Mouse (Mus musculus) heart, embryonic 16.5 days (tissue): ENCODE data around the gene Pop4. TPM values are rescaled to one million over a fixed set of nuclear protein-coding genes. Genes with fewer than 3 reads are reported as not detected.

Experiments used
- ATAC-seq: fragments of 200-750 bp; cut with Nextera tagmentation; replicated peaks from 2 replicates; pipeline ENCODE4 v1.8.0; 2017; ENCODE audit warnings: moderate number of reproducible peaks; ENCODE audit not compliant: insufficient read depth, low FRiP score; ENCODE audit errors: extremely low read depth
- H3K27ac ChIP-seq: fragments of 300-500 bp; sonication (generic); 2 replicates; pipeline ENCODE4 v1.5.1; 2014; ENCODE audit warnings: mild to moderate bottlenecking, low read length, control low read depth, moderate library complexity
- H3K27me3 ChIP-seq: fragments of 300-500 bp; sonication (generic); 2 replicates; pipeline ENCODE4 v1.6.1; 2014; ENCODE audit warnings: low read length, mixed read lengths; ENCODE audit not compliant: control insufficient read depth, insufficient read depth
- H3K36me3 ChIP-seq: fragments of 300-500 bp; sonication (generic); 2 replicates; pipeline ENCODE4 v1.6.1; 2014; ENCODE audit not compliant: control insufficient read depth, insufficient read depth
- H3K4me1 ChIP-seq: fragments of 300-500 bp; sonication (generic); 2 replicates; pipeline ENCODE4 v1.6.1; 2014; ENCODE audit warnings: low read length, mixed read lengths; ENCODE audit not compliant: control insufficient read depth, insufficient read depth
- H3K4me2 ChIP-seq: fragments of 300-500 bp; sonication (generic); 2 replicates; pipeline ENCODE4 v1.6.1; 2014; ENCODE audit warnings: low read depth, mild to moderate bottlenecking, control low read depth, low read length
- H3K4me3 ChIP-seq: fragments of 300-500 bp; sonication (generic); 2 replicates; pipeline ENCODE4 v1.5.1; 2014; ENCODE audit warnings: mild to moderate bottlenecking, control low read depth, low read length
- H3K9ac ChIP-seq: fragments of 300-500 bp; sonication (generic); 2 replicates; pipeline ENCODE4 v1.6.1; 2014; ENCODE audit warnings: low read length, control low read depth
- H3K9me3 ChIP-seq: fragments of 300-500 bp; sonication (generic); replicated peaks from 2 replicates; pipeline ENCODE4 v1.6.1; 2016; ENCODE audit warnings: low read length; ENCODE audit not compliant: control insufficient read depth
- WGBS: fragments of 180-500 bp; shearing (Covaris S2); extraction: QIAGEN DNeasy Blood & Tissue Kit; methylation state at CpG from one replicate; pipeline ENCODE4 v1.1.7; 2014; 5-methylcytosine and 5-hydroxymethylcytosine counted together
- polyA plus RNA-seq: library from polyadenylated mRNA; unstranded; fragments of >200 nt; fragmentation: Nextera tagmentation; extraction: Ambion mirVana; gene quantifications from 2 replicates; pipeline ENCODE4 v1.2.1, GENCODE M21; 2015

The Pop4 gene
- polyA plus RNA-seq, 1 experiment from 2014 or later: 41.2 TPM

- Histone ChIP-seq H3K27ac (no peak overlapping the region), H3K4me1 (peaks cover 3% of the 10 kb centered on the region; the same call in 1 of the 2 replicates), H3K27me3 (no peaks in the 10 kb centered on the region), H3K4me3 (no peak overlapping the region), H3K9ac (no peak overlapping the region), H3K9me3 (no peaks in the 10 kb centered on the region), H3K4me2 (no peak overlapping the region), H3K36me3 (no peaks in the 10 kb centered on the region)
- ATAC-seq: no peak
Observed at GRCm38 (mm10) chr7:38253441-38253840, 17.8 kb downstream of the Pop4 start.

GRCm38 (mm10) chr7:38251494-38252216 is 19.6 kb downstream of the Pop4 start:
- 0 out of 2 replicates have a peak, but pooled peaks have one; percentile 37 for ATAC-seq
- no peak overlapping the region for H3K9ac ChIP-seq
- H3K27me3 ChIP-seq: no peaks in the 10 kb centered on the region
- H3K4me3 ChIP-seq: no peak overlapping the region
- H3K27ac ChIP-seq: peak overlapping the region; percentile 33
- peaks cover 3% of the 10 kb centered on the region; the same call in 1 of the 2 replicates for H3K4me1 ChIP-seq
- WGBS: 32% methylated on average over 5 of the region's 5 CpGs
- H3K4me2 ChIP-seq: no peak overlapping the region
- no peaks in the 10 kb centered on the region for H3K36me3 ChIP-seq
- no peaks in the 10 kb centered on the region for H3K9me3 ChIP-seq

GRCm38 (mm10) chr7:38242417-38242816 is 28.8 kb downstream of the Pop4 start:
- Histone ChIP-seq H3K36me3 (no peaks in the 10 kb centered on the region), H3K27ac (no peak overlapping the region), H3K4me3 (no peak overlapping the region), H3K4me2 (no peak overlapping the region), H3K9me3 (no peaks in the 10 kb centered on the region), H3K9ac (no peak overlapping the region), H3K4me1 (no peaks in the 10 kb centered on the region), H3K27me3 (peaks cover 2% of the 10 kb centered on the region; the same call in 1 of the 2 replicates)
- WGBS: 74% methylated on average over 4 of the region's 4 CpGs
- ATAC-seq: no peak

- Histone ChIP-seq H3K9me3 (no peaks in the 10 kb centered on the region), H3K27ac (no peak overlapping the region), H3K4me1 (no peaks in the 10 kb centered on the region), H3K9ac (no peak overlapping the region), H3K27me3 (peaks cover 2% of the 10 kb centered on the region; the same call in 1 of the 2 replicates), H3K4me3 (no peak overlapping the region), H3K36me3 (no peaks in the 10 kb centered on the region), H3K4me2 (no peak overlapping the region)
- no peak for ATAC-seq
Observed at GRCm38 (mm10) chr7:38237140-38237539, 34.1 kb downstream of the Pop4 start.

- H3K27me3 ChIP-seq: peaks cover 2% of the 10 kb centered on the region; the same call in 1 of the 2 replicates
- 41% methylated on average over 11 of the region's 11 CpGs for WGBS
- H3K27ac ChIP-seq: no peak overlapping the region
- no peaks in the 10 kb centered on the region for H3K36me3 ChIP-seq
- H3K9me3 ChIP-seq: no peaks in the 10 kb centered on the region
- no peak overlapping the region for H3K4me2 ChIP-seq
- ATAC-seq: no peak
- no peak overlapping the region for H3K9ac ChIP-seq
- H3K4me3 ChIP-seq: no peak overlapping the region
- H3K4me1 ChIP-seq: no peaks in the 10 kb centered on the region
Observed at GRCm38 (mm10) chr7:38236400-38237105, 34.7 kb downstream of the Pop4 start.

- ATAC-seq: no peak
- 12% methylated on average over 8 of the region's 8 CpGs for WGBS
- Histone ChIP-seq H3K27me3 (no peaks in the 10 kb centered on the region), H3K27ac (no peak overlapping the region), H3K4me3 (no peak overlapping the region), H3K9me3 (no peaks in the 10 kb centered on the region), H3K36me3 (no peaks in the 10 kb centered on the region), H3K4me1 (peaks cover 15% of the 10 kb centered on the region), H3K4me2 (no peak overlapping the region), H3K9ac (no peak overlapping the region)
Observed at GRCm38 (mm10) chr7:38230285-38230684, 40.9 kb downstream of the Pop4 start.

GRCm38 (mm10) chr7:38228329-38228728 is 42.9 kb downstream of the Pop4 start:
- Histone ChIP-seq H3K9ac (peak overlapping the region; percentile 68), H3K27me3 (no peaks in the 10 kb centered on the region), H3K4me2 (peak overlapping the region; percentile 76), H3K4me1 (peaks cover 24% of the 10 kb centered on the region), H3K9me3 (no peaks in the 10 kb centered on the region), H3K27ac (peak overlapping the region; percentile 52), H3K36me3 (no peaks in the 10 kb centered on the region), H3K4me3 (peak overlapping the region; percentile 84)
- 23% methylated on average over 8 of the region's 8 CpGs for whole genome bisulfite sequencing
- ATAC-seq: no peak

GRCm38 (mm10) chr7:38227900-38228298 is 43.3 kb downstream of the Pop4 start, which contains the start of gene Plekhf1:
Plekhf1 (minus strand) TSS chr7:38228016.
- ATAC-seq: peak; percentile 85
- Histone ChIP-seq H3K9ac (peak within 1 kb of the TSS; percentile 87), H3K27me3 (no peaks in the 10 kb centered on the region), H3K4me2 (peak within 1 kb of the TSS; percentile 76), H3K4me3 (peak within 1 kb of the TSS; percentile 84), H3K36me3 (no peaks in the 10 kb centered on the region), H3K27ac (peak within 1 kb of the TSS; percentile 90), H3K9me3 (no peaks in the 10 kb centered on the region), H3K4me1 (peaks cover 24% of the 10 kb centered on the region)
- WGBS: under 1% methylated on average over 36 of the region's 36 CpGs
